Mouse (Mus musculus): ENCODE results near the gene Lrrfip2. TPM values are rescaled to one million over a fixed set of nuclear protein-coding genes. Genes with fewer than 3 reads are reported as not detected.

The Lrrfip2 gene
- total RNA-seq, 2 experiments from 2014 or later, result 63.6 to 71.3 TPM

Other genes with a start within 250 kb of the Lrrfip2 start
- gene Als2cl, start 237.7 kb upstream of the Lrrfip2 start, total RNA-seq (2021), result 1 to 10 TPM; 3.9 to 8.2 TPM
- under 1 TPM; 0.43 to 0.62 TPM for gene Tmie, start 237.5 kb upstream of the Lrrfip2 start, total RNA-seq (2021)
- gene Fam240a, start 200.7 kb upstream of the Lrrfip2 start, total RNA-seq (2021), result 1 to 10 TPM; 2.0 to 2.7 TPM
- gene Tdgf1, start 171.4 kb upstream of the Lrrfip2 start, total RNA-seq (2021), result not detected
- 10 to 100 TPM; 52.4 to 64.1 TPM for gene Lrrc2, start 166.0 kb upstream of the Lrrfip2 start, total RNA-seq (2021)
- gene Rtp3, start 127.0 kb upstream of the Lrrfip2 start, total RNA-seq (2021), result 1 to 10 TPM in 1 of 2 experiments, under 1 TPM in 1; 0.70 to 1.3 TPM
- not detected for gene Ltf, start 98.3 kb upstream of the Lrrfip2 start, total RNA-seq (2021)
- gene Ccrl2, start 60.1 kb upstream of the Lrrfip2 start, total RNA-seq (2021), result 1 to 10 TPM; 4.3 to 4.4 TPM
- gene Mlh1, start 154.2 kb downstream of the Lrrfip2 start, total RNA-seq (2021), result 1 to 10 TPM; 4.4 to 8.7 TPM
- gene Epm2aip1, start 154.3 kb downstream of the Lrrfip2 start, total RNA-seq (2021), result 10 to 100 TPM; 18.8 to 19.2 TPM
- under 1 TPM; 0.05 to 0.19 TPM for gene Trank1, start 194.1 kb downstream of the Lrrfip2 start, total RNA-seq (2021)